Mouse (Mus musculus): Measurements from ENCODE around the gene Nup133. TPM values are rescaled to one million over a fixed set of nuclear protein-coding genes. Genes with fewer than 3 reads are reported as not detected.

Nup133 gene
- polyA plus RNA-seq, 1 experiment from 2014 or later = 32.1 TPM

- Histone ChIP-seq H3K4me1 (replicated peaks) (no peaks in the 10 kb centered on the region), H3K4me3 (no peak overlapping the region), H3K4me2 (no peak overlapping the region), H3K27ac (ENCODE audit: poor library complexity, severe bottlenecking) (no peak overlapping the region), H3K9me3 (replicated peaks) (no peaks in the 10 kb centered on the region), H3K36me3 (no peaks in the 10 kb centered on the region), H3K9ac (no peak overlapping the region), H3K27me3 (replicated peaks) (no peaks in the 10 kb centered on the region)
- ATAC-seq (ENCODE audit: insufficient number of reproducible peaks, low FRiP score) = no peak
- 77% methylated on average over 4 of the region's 4 CpGs for WGBS
Measured at GRCm38 (mm10) chr8:123849352-123849751, 99.7 kb downstream of the Nup133 start.

GRCm38 (mm10) chr8:123847546-123847945 lies 101.5 kb downstream of the Nup133 start:
- H3K36me3 ChIP-seq = 0 out of 2 replicates have a peak, but pooled peaks cover 1% of the 10 kb centered on the region
- 68% methylated on average over 3 of the region's 3 CpGs for WGBS
- no peak overlapping the region for H3K27ac ChIP-seq (ENCODE audit: poor library complexity, severe bottlenecking)

More at GRCm38 (mm10) chr8:123847546-123847945, 101.5 kb downstream of the Nup133 start:
- Histone ChIP-seq H3K4me3 (no peak overlapping the region), H3K4me1 (replicated peaks) (no peaks in the 10 kb centered on the region), H3K27me3 (replicated peaks) (no peaks in the 10 kb centered on the region), H3K4me2 (no peak overlapping the region), H3K9me3 (replicated peaks) (no peaks in the 10 kb centered on the region), H3K9ac (no peak overlapping the region)
- ATAC-seq (ENCODE audit: insufficient number of reproducible peaks, low FRiP score) = no peak

Other genes with a start within 250 kb of the Nup133 start
- 42.3 and 47.2 TPM in 2 replicates for gene Rab4a, start 143.3 kb downstream of the Nup133 start, polyA plus RNA-seq (2016; fragmentation: Nextera tagmentation; extraction: Ambion mirVana)
- gene Ccsap, start 89.1 kb downstream of the Nup133 start, polyA plus RNA-seq (2016; fragmentation: Nextera tagmentation; extraction: Ambion mirVana) = 3.3 and 4.1 TPM in 2 replicates
- 481 and 483 TPM in 2 replicates for gene Acta1, start 54.5 kb downstream of the Nup133 start, polyA plus RNA-seq (2016; fragmentation: Nextera tagmentation; extraction: Ambion mirVana)
- 36.1 and 37.3 TPM in 2 replicates for gene Abcb10, start 33.9 kb upstream of the Nup133 start, polyA plus RNA-seq (2016; fragmentation: Nextera tagmentation; extraction: Ambion mirVana)
- 31.2 and 32.2 TPM in 2 replicates for gene Taf5l, start 72.1 kb upstream of the Nup133 start, polyA plus RNA-seq (2016; fragmentation: Nextera tagmentation; extraction: Ambion mirVana)
- 5.6 TPM in 2 replicates for gene Urb2, start 72.2 kb upstream of the Nup133 start, polyA plus RNA-seq (2016; fragmentation: Nextera tagmentation; extraction: Ambion mirVana)